Mouse (Mus musculus): Measurements from ENCODE around the gene Gm27179.
"Not testable (repeated sequence)": the region's sequence is repeated elsewhere in the genome, so short reads cannot be mapped to it uniquely, and the experiment has no call there.

DNA sequence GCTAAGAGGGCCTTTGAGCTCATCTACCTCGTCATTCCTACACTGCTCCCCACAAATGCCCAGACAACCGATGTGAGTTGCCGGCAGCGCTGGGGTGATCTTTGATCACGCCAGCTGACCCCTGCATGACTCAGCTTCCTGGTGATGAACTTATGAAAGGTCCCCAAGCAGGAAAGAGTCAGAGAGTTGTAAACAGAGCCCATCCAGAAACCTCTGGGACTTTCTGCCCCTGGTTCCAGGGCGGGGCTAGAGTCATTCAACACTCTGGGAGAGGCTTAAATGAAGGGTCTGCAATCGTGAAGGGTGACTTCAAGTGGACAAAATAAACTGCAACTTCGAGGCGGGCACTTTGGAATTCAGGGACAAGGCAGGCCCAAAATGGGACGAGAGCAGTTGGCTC lies 24.3 kb downstream of the Gm27179 start:
- not testable (repeated sequence) for TF ChIP-seq CTCF, EP300 (IDR thresholded peaks at IDR 0.05; ENCODE audit: low read depth)

Measured in heart, postnatal 0 days (tissue).